Comparison of ENCODE assay signal across 8 mouse cellular contexts in genomic region chr13:28419950-28420381, GRCm38 (mm10).
DNase-seq lines count a peak whose midpoint lies in the region; ATAC-seq lines count a peak whose summit lies in the region.

No protein-coding gene starts in this region.

- H3K36me3 ChIP-seq in midbrain, embryonic 12.5 days: no peaks in the 10 kb centered on the region
- no peaks in the 10 kb centered on the region for H3K36me3 ChIP-seq in splenic B cell, adult 2 months (ENCODE audit: control insufficient read depth, insufficient read depth, low read length, poor library complexity, severe bottlenecking)

- no peaks in the 10 kb centered on the region for H3K27me3 ChIP-seq in midbrain, embryonic 12.5 days
- no peaks in the 10 kb centered on the region for H3K27me3 ChIP-seq in splenic B cell, adult 2 months (ENCODE audit: control insufficient read depth, insufficient read depth, low read length, poor library complexity, severe bottlenecking)

- peaks cover 48% of the 10 kb centered on the region for H3K4me1 ChIP-seq in midbrain, embryonic 12.5 days

- peak overlapping the region; percentile 10; the same call in 1 of the 2 replicates for H3K4me2 ChIP-seq in midbrain, embryonic 12.5 days (replicated peaks)

- ATAC-seq in midbrain, embryonic 12.5 days (ENCODE audit: low FRiP score, low read depth): no peak

- intact Hi-C loops in gastrocnemius, postnatal 14 days (cut with DNase I; ENCODE audit: low total_unique reads): loop anchor here (10.0 kb wide), 1 partner anchor 535 kb away; the partner anchor contains the start of gene Sox4
- intact Hi-C loops in left cerebral cortex, postnatal 10 days (cut with DNase I): loop anchor here (1.0 to 10.0 kb wide), 4 partner anchors 185 to 1417 kb away; no protein-coding TSS in a partner anchor

- DNase-seq in adrenal gland, adult (ENCODE audit: inconsistent age in 2 of 2, low spot score in 1 of 2): peak; percentile 27 to 35
- DNase-seq in adrenal gland, adult 2 months: no peak
- DNase-seq in cerebellum, adult 9-11 months: peak; percentile 82
- peak; percentile 47 for DNase-seq in gastrocnemius, postnatal 14 days
- peak; percentile 50 for DNase-seq in induced T-regulatory cell, adult 2 months (ENCODE audit: low read depth)
- DNase-seq in left cerebral cortex, postnatal 10 days (ENCODE audit: extremely low spot score in 1 of 2, low spot score in 2 of 2): peak; percentile 87 to 91
- DNase-seq in splenic B cell, adult 2 months (ENCODE audit: low read depth, low spot score): peak; percentile 70

- no peaks in the 10 kb centered on the region for H3K9me3 ChIP-seq in midbrain, embryonic 12.5 days

- H3K4me3 ChIP-seq in midbrain, embryonic 12.5 days: no peak overlapping the region

- H3K9ac ChIP-seq in midbrain, embryonic 12.5 days (replicated peaks): no peak overlapping the region

- H3K27ac ChIP-seq in midbrain, embryonic 12.5 days (replicated peaks): peak overlapping the region; percentile 31; the same call in 1 of the 2 replicates

- WGBS in midbrain, embryonic 12.5 days: 59% methylated on average over 16 of the region's 16 CpGs
